Mouse (Mus musculus) c-Kit-positive CD71-positive TER-119-positive erythroid progenitor cells, embryonic 14.5 days (primary cell): ENCODE measurements around the gene Nrm.
"Not testable (repeated sequence)": the region's sequence is repeated elsewhere in the genome, so short reads cannot be mapped to it uniquely, and the experiment has no call there.

Source experiments
- DNase-seq: peaks from one replicate; pipeline ENCODE4 v3.0.0-alpha.2; 2013; ENCODE audit warnings: low spot score

The Nrm gene

GRCm38 (mm10) chr17:35834696-35835422 lies 26.3 kb upstream of the Nrm start:
- no peak for DNase-seq

- DNase-seq, result no peak
Measured at GRCm38 (mm10) chr17:35835424-35836140, 25.5 kb upstream of the Nrm start.

- DNase-seq, result peak; percentile 83
Measured at GRCm38 (mm10) chr17:35836178-35836965, 24.7 kb upstream of the Nrm start.

GRCm38 (mm10) chr17:35836991-35837422 lies 24.1 kb upstream of the Nrm start:
- peak; percentile 86 for DNase-seq

GRCm38 (mm10) chr17:35837487-35837886 lies 23.6 kb upstream of the Nrm start:
- DNase-seq, result peak; percentile 50

GRCm38 (mm10) chr17:35838122-35838544 lies 23.0 kb upstream of the Nrm start, which contains the start of gene Tubb5:
Tubb5 (minus strand) TSS chr17:35838306.
- DNase-seq, result peak; percentile 94

GRCm38 (mm10) chr17:35838570-35838969 lies 22.5 kb upstream of the Nrm start:
- peak; percentile 53 for DNase-seq

GRCm38 (mm10) chr17:35839002-35839401 lies 22.1 kb upstream of the Nrm start:
- not testable (repeated sequence) for DNase-seq

GRCm38 (mm10) chr17:35840561-35840960 lies 20.6 kb upstream of the Nrm start:
- DNase-seq, result no peak

- DNase-seq, result peak; percentile 100
Measured at GRCm38 (mm10) chr17:35841076-35841950, 19.8 kb upstream of the Nrm start, which contains the start of gene Mdc1. Mdc1 (plus strand) TSS chr17:35841515.

GRCm38 (mm10) chr17:35842006-35842405 lies 19.1 kb upstream of the Nrm start:
- peak; percentile 44 for DNase-seq

- no peak for DNase-seq
Measured at GRCm38 (mm10) chr17:35843514-35843913, 17.6 kb upstream of the Nrm start.

GRCm38 (mm10) chr17:35848112-35848511 lies 13.0 kb upstream of the Nrm start:
- DNase-seq, result no peak

GRCm38 (mm10) chr17:35850974-35851373 lies 10.1 kb upstream of the Nrm start:
- peak; percentile 50 for DNase-seq

- DNase-seq, result no peak
Measured at GRCm38 (mm10) chr17:35859371-35859770, 1.7 kb upstream of the Nrm start.

- DNase-seq, result no peak
Measured at GRCm38 (mm10) chr17:35859835-35860234, 1.3 kb upstream of the Nrm start.

- no peak for DNase-seq
Measured at GRCm38 (mm10) chr17:35860831-35861197, 304 bp upstream of the Nrm start.

GRCm38 (mm10) chr17:35864832-35865353 lies 3.8 kb downstream of the Nrm start:
- DNase-seq, result no peak

GRCm38 (mm10) chr17:35865481-35866280 lies 4.6 kb downstream of the Nrm start, which contains the start of gene Ppp1r18:
Ppp1r18 (plus strand) TSS chr17:35865593.
- no peak for DNase-seq

- no peak for DNase-seq
Measured at GRCm38 (mm10) chr17:35866281-35866831, 5.2 kb downstream of the Nrm start.
